Mouse (Mus musculus) testis, adult 2 months (tissue): ENCODE results near the gene Dusp10.

ENCODE experiments used
- CTCF ChIP-seq: fragments of 200-500 bp; IDR thresholded peaks from 2 replicates; pipeline ENCODE4 v1.5.1; 2012; ENCODE audit warnings: low read depth, mild to moderate bottlenecking, inconsistent platforms, low read length, moderate library complexity; ENCODE audit not compliant: control insufficient read depth, insufficient read depth, insufficient replicate concordance
- POLR2A ChIP-seq: fragments of 200-500 bp; IDR thresholded peaks from 2 replicates; pipeline ENCODE4 v1.6.1; 2012; ENCODE audit warnings: low read depth, mild to moderate bottlenecking, inconsistent platforms, low read length, moderate library complexity; ENCODE audit not compliant: control insufficient read depth

- TF ChIP-seq CTCF (no peak), POLR2A (no peak)
Measured at GRCm38 (mm10) chr1:184005315-184006058, 7.6 kb upstream of the Dusp10 start.
